Mouse (Mus musculus) stomach, postnatal 0 days (tissue): ENCODE measurements at regions not wholly inside any gene's neighbourhood (a gene's known extent, or its start where the extent isn't known, plus 50 kb on each side); places are given as distances from the start of the nearest gene placed in this dataset.

Experiments
- CTCF ChIP-seq: IDR thresholded peaks from 2 replicates; pipeline ENCODE4 v1.5.1; 2016; ENCODE audit warnings: antibody characterized with exemption, low read depth, mild to moderate bottlenecking, moderate library complexity
- EP300 ChIP-seq: optimal IDR thresholded peaks from 2 replicates; pipeline ENCODE3; 2016; ENCODE audit warnings: antibody characterized with exemption

- TF ChIP-seq CTCF (no peak), EP300 (no peak)
Measured at GRCm38 (mm10) chr16:92927662-92928061, 101.7 kb upstream of the Runx1 start.
